Mouse (Mus musculus): ENCODE data around the gene Rdm1. TPM values are rescaled to one million over a fixed set of nuclear protein-coding genes. Genes with fewer than 3 reads are reported as not detected.
A peak's percentile ranks its signal among the peaks of the same experiment; 100 is the strongest.

Rdm1 gene
- polyA plus RNA-seq, 1 experiment from 2014 or later, result 38.5 TPM

DNA sequence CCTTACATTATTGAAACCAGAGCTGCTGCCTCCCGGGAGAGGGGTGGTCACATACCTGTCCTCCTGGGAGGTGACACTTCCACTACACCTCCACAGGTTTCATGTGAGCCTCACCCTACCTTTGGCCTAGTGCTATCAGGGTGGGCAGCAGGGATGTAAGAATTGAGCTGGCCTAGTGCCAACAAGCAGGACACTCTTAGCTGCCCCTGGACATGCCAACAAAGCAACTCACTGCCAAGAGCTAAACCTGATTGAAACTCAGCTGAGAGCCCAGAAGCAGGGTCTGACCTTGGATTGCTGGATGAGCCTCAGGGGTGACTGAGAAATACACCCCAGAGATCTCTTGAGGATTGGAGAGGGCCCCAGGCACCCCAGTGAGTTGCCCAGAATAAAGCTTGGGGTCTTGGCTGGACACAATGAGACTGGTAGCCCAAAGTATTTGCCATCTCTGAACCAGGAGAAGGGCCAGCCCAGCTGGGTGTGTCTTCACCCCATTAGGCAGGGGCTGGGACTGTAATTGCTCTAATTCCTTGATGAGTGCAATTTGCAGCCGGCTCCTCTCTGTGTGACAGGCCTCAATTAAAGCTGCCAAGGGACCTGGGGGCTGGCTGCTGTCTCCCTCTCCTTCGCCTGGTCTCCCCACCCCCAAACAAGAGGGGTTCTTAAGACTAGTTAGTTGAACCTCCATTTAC, 53.8 kb downstream of the Rdm1 start:
- DNase-seq (ENCODE audit: low spot score), result peak; percentile 72
- H3K36me3 ChIP-seq (ENCODE audit: control insufficient read depth, insufficient read depth, low read length), result no peaks in the 10 kb centered on the region
- no peak overlapping the region for H3K4me3 ChIP-seq (ENCODE audit: low read depth, low read length)
- H3K27ac ChIP-seq (ENCODE audit: low read depth, low read length), result peak overlapping the region; percentile 60; the same call in 1 of the 2 replicates
- H3K4me1 ChIP-seq (ENCODE audit: control insufficient read depth, insufficient read depth, low read length), result peaks cover 12% of the 10 kb centered on the region
- no peak overlapping the region for H3K4me2 ChIP-seq (ENCODE audit: low read length)
- ATAC-seq, result peak; percentile 84
- 20% methylated on average over 3 of the region's 3 CpGs for WGBS
- no peak overlapping the region; the same call in 1 of the 2 replicates for H3K9ac ChIP-seq (ENCODE audit: low read length)
- H3K27me3 ChIP-seq (replicated peaks; ENCODE audit: control insufficient read depth, insufficient read depth, low read length), result no peaks in the 10 kb centered on the region
- H3K9me3 ChIP-seq (replicated peaks; ENCODE audit: control insufficient read depth, low read length), result no peaks in the 10 kb centered on the region

DNA sequence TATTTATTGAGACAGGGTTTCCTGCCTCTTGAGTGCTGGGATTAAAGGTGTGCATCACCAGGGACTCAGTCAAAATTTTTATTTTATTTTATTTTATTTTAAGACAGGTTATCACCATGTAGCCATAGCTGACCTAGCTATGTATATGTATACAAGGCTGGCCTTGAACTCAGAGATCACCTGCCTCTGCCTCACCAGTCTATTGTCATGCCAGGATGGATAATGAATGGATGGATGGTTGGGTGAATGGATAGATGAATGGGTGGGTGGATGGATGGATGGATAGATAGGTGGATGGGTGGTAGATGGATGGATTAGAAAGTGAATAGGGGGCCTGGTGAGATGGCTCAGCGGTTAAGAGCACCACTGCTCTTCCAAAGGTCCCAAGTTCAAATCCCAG, 55.0 kb downstream of the Rdm1 start:
- Histone ChIP-seq H3K27ac (ENCODE audit: low read depth, low read length) (no peak overlapping the region), H3K36me3 (ENCODE audit: control insufficient read depth, insufficient read depth, low read length) (no peaks in the 10 kb centered on the region), H3K4me3 (ENCODE audit: low read depth, low read length) (no peak overlapping the region), H3K4me1 (ENCODE audit: control insufficient read depth, insufficient read depth, low read length) (peaks cover 12% of the 10 kb centered on the region), H3K9ac (ENCODE audit: low read length) (no peak overlapping the region), H3K27me3 (replicated peaks; ENCODE audit: control insufficient read depth, insufficient read depth, low read length) (no peaks in the 10 kb centered on the region), H3K9me3 (replicated peaks; ENCODE audit: control insufficient read depth, low read length) (no peaks in the 10 kb centered on the region), H3K4me2 (ENCODE audit: low read length) (no peak overlapping the region)
- no peak for ATAC-seq
- DNase-seq (ENCODE audit: low spot score), result no peak
- 83% methylated on average over 1 of the region's 1 CpGs for WGBS

DNA sequence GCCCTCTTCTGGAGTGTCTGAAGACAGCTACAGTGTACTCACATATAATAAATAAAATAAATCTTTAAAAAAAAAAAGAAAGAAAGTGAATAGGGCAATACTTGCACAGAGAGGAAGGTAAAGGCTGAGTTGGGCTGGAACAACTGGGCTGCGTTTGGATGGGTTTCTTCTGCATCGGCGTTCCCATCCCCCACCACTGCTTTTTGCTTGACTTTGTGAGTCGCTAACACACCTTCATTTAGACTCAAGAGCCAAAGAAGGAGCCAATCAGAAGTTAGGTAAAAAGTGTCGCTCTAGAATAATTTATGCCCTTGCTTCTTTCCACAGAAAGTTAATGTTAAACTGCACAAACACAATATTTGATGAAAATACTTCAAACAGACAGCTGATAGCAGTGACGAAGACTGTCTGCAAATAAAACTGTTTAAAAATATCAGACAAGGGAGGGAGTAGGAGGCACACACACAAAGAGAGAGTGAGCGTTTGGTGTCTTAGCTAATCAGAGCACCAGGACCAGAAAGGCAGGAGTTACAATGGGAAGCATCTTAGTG, 55.5 kb downstream of the Rdm1 start:
- Histone ChIP-seq H3K4me3 (ENCODE audit: low read depth, low read length) (no peak overlapping the region), H3K4me2 (ENCODE audit: low read length) (no peak overlapping the region), H3K36me3 (ENCODE audit: control insufficient read depth, insufficient read depth, low read length) (no peaks in the 10 kb centered on the region), H3K27ac (ENCODE audit: low read depth, low read length) (no peak overlapping the region), H3K27me3 (replicated peaks; ENCODE audit: control insufficient read depth, insufficient read depth, low read length) (no peaks in the 10 kb centered on the region), H3K9ac (ENCODE audit: low read length) (no peak overlapping the region), H3K4me1 (ENCODE audit: control insufficient read depth, insufficient read depth, low read length) (peaks cover 14% of the 10 kb centered on the region), H3K9me3 (replicated peaks; ENCODE audit: control insufficient read depth, low read length) (no peaks in the 10 kb centered on the region)
- ATAC-seq (no peak), DNase-seq (ENCODE audit: low spot score) (no peak)
- 69% methylated on average over 7 of the region's 7 CpGs for WGBS

Other genes starting within 250 kb of the Rdm1 start
- 89.6 and 92.5 TPM in 2 replicates for gene Aarsd1, start 209.6 kb upstream of the Rdm1 start, polyA plus RNA-seq (2014; fragmentation: Nextera tagmentation; extraction: Ambion mirVana)
- gene Gm27029, start 202.4 kb upstream of the Rdm1 start, polyA plus RNA-seq (2014; fragmentation: Nextera tagmentation; extraction: Ambion mirVana), result 6.8 and 7.3 TPM in 2 replicates
- 14.7 and 21.2 TPM in 2 replicates for gene Rundc1, start 202.1 kb upstream of the Rdm1 start, polyA plus RNA-seq (2014; fragmentation: Nextera tagmentation; extraction: Ambion mirVana)
- gene Ptges3l, start 201.9 kb upstream of the Rdm1 start, polyA plus RNA-seq (2014; fragmentation: Nextera tagmentation; extraction: Ambion mirVana), result 1.2 TPM in 2 replicates
- gene Rpl27, start 184.9 kb upstream of the Rdm1 start, polyA plus RNA-seq (2014; fragmentation: Nextera tagmentation; extraction: Ambion mirVana), result 281 and 371 TPM in 2 replicates
- gene Ifi35, start 178.8 kb upstream of the Rdm1 start, polyA plus RNA-seq (2014; fragmentation: Nextera tagmentation; extraction: Ambion mirVana), result 2.7 and 3.4 TPM in 2 replicates
- gene Rnd2, start 162.2 kb upstream of the Rdm1 start, polyA plus RNA-seq (2014; fragmentation: Nextera tagmentation; extraction: Ambion mirVana), result 98.7 and 131 TPM in 2 replicates
- 77.5 and 85.7 TPM in 2 replicates for gene Vat1, start 161.0 kb upstream of the Rdm1 start, polyA plus RNA-seq (2014; fragmentation: Nextera tagmentation; extraction: Ambion mirVana)
- 7.9 and 8.1 TPM in 2 replicates for gene Brca1, start 75.2 kb upstream of the Rdm1 start, polyA plus RNA-seq (2014; fragmentation: Nextera tagmentation; extraction: Ambion mirVana)
- gene Nbr1, start 75.0 kb upstream of the Rdm1 start, polyA plus RNA-seq (2014; fragmentation: Nextera tagmentation; extraction: Ambion mirVana), result 98.3 and 109 TPM in 2 replicates
- 2.3 and 3.4 TPM in 2 replicates for gene Tmem106a, start 45.0 kb upstream of the Rdm1 start, polyA plus RNA-seq (2014; fragmentation: Nextera tagmentation; extraction: Ambion mirVana)
- gene Gm11634, start 27.9 kb upstream of the Rdm1 start, polyA plus RNA-seq (2014; fragmentation: Nextera tagmentation; extraction: Ambion mirVana), result not detected in 2 replicates
- gene Arl4d, start 38.3 kb downstream of the Rdm1 start, polyA plus RNA-seq (2014; fragmentation: Nextera tagmentation; extraction: Ambion mirVana), result 40.5 and 42.7 TPM in 2 replicates
- 31.6 and 33.3 TPM in 2 replicates for gene Dhx8, start 105.7 kb downstream of the Rdm1 start, polyA plus RNA-seq (2014; fragmentation: Nextera tagmentation; extraction: Ambion mirVana)
- 3.5 and 4.5 TPM in 2 replicates for gene Etv4, start 158.2 kb downstream of the Rdm1 start, polyA plus RNA-seq (2014; fragmentation: Nextera tagmentation; extraction: Ambion mirVana)

Data from forebrain, embryonic 14.5 days (tissue).